Mouse (Mus musculus) right cerebral cortex, postnatal 10 days (tissue): ENCODE data around the gene Gm10135.
"Not testable (repeated sequence)": the region's sequence is repeated elsewhere in the genome, so short reads cannot be mapped to it uniquely, and the experiment has no call there.

Experiments used
- DNase-seq, 2 experiments: peaks; one replicate each; pipeline ENCODE4 v3.0.0; 2021; ENCODE audit warnings: low spot score in 2 of 2

Gm10135 gene

DNA sequence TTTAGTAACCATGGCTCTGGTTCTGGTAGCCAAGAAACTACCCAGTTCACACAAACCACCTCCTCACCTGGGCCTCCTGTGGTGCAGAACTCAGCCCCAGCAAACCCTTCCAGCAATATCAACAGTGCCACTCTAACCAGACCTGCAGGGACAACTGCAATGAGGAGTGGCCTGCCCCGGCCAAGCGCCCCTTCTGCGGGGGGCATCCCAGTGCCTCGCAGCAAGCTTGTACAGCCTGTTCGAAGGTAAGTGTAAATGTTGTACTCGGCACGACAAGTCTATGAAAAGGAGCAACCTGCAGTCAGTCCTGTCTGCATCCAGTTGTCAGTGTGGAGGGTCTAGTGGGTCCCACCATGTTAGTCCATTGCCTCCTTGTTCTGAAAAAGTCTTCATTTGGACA, at the start of gene Gm10135:
Gene Gm10135 (minus strand): TSS at position 101 of the 400 bp plus-strand sequence.
- DNase-seq, result no peak

GRCm38 (mm10) chr5:73023801-73024200, 49.3 kb upstream of the Gm10135 start:
- DNase-seq, result no peak

- DNase-seq, result no peak
These were observed 40.2 kb upstream of the Gm10135 start for GRCm38 (mm10) chr5:73014745-73015144.

GRCm38 (mm10) chr5:73013611-73014287, 39.2 kb upstream of the Gm10135 start:
- not testable (repeated sequence) for DNase-seq

- DNase-seq, result not testable (repeated sequence)
These were observed 38.5 kb upstream of the Gm10135 start for GRCm38 (mm10) chr5:73012884-73013610.

- not testable (repeated sequence) for DNase-seq
These were observed 37.3 kb upstream of the Gm10135 start for GRCm38 (mm10) chr5:73011806-73012205.

DNA sequence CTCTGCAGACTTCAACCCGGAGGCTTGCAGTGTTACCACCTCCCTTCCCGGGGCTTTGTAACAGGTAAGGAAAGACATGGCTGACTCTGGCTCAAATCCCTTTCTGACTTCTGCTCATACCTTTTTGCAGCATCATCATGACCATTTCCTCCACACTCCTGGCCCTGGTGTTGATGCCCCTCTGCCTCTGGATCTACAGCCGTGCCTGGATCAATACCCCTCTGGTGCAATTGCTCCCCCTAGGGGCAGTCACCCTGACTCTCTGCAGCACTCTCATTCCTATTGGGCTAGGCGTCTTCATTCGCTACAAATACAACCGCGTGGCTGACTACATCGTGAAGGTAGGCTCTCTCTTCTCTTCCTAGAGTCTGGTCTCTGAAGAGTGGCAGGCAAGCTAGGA, 33.7 kb upstream of the Gm10135 start:
- not testable (repeated sequence) for DNase-seq

DNA sequence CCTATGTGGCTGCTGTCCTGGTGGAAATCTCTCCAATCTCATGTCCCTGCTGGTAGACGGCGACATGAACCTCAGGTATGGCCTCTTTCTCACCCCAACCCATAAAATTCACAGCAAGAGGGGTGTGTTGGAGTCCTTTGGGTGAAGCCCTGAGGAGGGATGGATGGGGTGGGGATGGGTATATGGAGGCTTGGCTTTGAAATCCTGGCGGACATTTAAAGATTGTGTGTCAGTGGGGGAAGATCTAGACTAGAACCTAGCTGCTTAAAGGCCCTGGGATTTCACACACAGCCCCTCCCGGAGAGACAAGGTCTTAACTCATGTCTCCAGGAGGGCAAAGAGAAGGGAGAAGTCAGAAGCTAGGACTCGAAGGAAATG, 33.1 kb upstream of the Gm10135 start:
- DNase-seq, result no peak

- DNase-seq, result peak in 1 of 2 experiments; percentile 32
These were observed 32.5 kb upstream of the Gm10135 start, which contains the start of gene Slc10a4 for GRCm38 (mm10) chr5:73006784-73007581. TSS of gene Slc10a4 (plus strand) at chr5:73006883.

- DNase-seq, result no peak
These were observed 29.5 kb upstream of the Gm10135 start for GRCm38 (mm10) chr5:73004046-73004445.

- not testable (repeated sequence) for DNase-seq
These were observed 24.0 kb upstream of the Gm10135 start for GRCm38 (mm10) chr5:72998546-72998945.

- no peak for DNase-seq
These were observed 20.9 kb upstream of the Gm10135 start for GRCm38 (mm10) chr5:72995379-72995778.

GRCm38 (mm10) chr5:72994928-72995327, 20.4 kb upstream of the Gm10135 start:
- no peak for DNase-seq

- no peak for DNase-seq
These were observed 19.9 kb upstream of the Gm10135 start for GRCm38 (mm10) chr5:72994424-72994823.

DNA sequence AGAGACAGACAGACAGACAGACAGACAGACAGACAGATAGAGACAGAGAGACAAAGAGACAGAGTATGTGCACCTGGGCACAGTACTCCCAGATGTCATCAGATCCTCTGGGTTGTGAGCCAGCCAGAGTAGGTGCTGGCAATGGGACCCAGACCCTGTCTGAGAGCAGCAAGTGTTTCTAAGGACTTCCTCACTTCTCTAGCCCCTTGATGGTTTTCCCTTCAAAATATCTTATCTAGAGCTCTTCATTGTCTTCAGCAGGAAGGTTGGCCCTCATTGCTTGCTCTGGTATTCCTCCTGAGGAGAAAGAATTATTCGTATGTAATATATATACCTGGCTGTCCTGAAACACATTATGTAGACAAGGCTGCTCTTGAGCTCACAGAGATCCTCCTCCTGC, 18.0 kb upstream of the Gm10135 start:
- no peak for DNase-seq

DNA sequence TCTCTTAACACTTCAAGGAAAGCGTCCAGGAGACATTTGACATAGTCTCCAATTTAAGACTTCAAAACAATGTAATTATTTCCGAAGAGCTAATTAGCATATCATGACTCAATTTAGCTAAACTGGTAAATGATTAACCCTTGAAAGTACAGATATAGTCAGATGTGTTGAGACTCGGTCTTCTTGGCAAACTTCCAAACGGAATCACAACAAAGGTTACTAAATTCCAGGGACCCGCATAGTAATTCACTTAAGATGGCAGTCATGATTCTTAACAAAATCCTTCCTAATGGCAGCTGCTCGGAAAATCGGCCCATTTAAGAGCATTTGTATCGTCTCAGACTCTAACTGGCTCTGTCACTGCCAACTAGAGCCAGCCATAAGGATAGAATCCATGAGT, 15.3 kb upstream of the Gm10135 start:
- DNase-seq, result no peak

GRCm38 (mm10) chr5:72987786-72988185, 13.3 kb upstream of the Gm10135 start:
- DNase-seq, result no peak

GRCm38 (mm10) chr5:72984091-72984490, 9.6 kb upstream of the Gm10135 start:
- peak in 1 of 2 experiments; percentile 43 for DNase-seq

DNA sequence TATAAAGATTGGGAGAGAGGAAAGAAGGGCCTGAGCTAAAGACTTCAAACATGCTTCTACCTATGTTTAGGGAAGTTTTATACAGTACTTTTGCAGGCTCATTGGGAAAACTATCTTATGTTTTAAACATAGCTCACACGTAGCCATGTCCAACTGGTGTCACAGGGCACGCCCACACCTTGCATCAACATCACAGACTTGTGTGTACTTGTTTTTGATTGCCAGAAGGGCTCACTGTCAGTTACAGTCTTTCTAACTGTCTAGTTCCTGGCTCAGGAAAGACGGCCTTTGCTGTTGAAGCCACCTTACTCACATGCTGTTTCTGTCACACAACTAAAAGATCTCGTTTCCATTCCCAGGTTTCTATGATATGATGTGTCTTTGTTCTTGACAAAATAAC, 2.0 kb upstream of the Gm10135 start:
- no peak for DNase-seq

DNA sequence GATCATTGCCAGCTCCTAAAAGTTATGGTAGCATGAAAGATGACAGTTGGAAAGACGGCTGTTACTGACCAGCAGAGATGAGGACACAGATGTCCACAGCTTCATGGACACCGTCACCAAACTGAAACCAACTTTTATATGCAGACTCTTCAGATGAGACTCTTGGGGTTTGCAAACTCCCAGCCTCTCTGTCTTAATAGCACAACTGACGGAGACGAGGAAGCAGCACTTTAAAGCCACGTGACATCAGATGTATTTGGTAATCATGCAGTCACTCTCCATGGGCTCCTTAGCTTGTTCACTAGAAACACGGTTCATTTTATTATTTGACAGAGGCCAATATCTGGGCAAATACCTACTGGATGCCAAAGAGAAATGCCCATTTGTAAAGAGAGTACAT, 1.5 kb upstream of the Gm10135 start:
- DNase-seq, result no peak

DNA sequence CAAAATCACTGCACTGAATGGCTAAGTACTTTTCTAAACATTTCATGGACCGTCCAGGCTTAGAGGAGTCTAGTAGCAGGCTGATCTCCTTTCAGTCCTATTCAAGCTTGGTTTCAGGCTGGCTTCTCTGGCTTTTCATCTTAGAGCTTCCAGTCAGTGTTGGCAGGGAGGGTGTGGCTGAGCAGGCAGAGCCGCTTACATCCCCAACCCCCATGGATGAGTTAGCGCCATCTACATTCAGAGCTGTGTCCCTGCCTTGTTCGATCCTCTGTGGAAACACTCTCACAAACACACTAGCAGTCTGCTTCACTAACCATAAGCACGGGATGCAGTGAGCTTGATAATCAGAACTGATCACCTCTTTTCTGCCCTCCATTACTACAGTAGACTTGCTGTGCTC, 1.6 kb downstream of the Gm10135 start:
- DNase-seq, result no peak

DNA sequence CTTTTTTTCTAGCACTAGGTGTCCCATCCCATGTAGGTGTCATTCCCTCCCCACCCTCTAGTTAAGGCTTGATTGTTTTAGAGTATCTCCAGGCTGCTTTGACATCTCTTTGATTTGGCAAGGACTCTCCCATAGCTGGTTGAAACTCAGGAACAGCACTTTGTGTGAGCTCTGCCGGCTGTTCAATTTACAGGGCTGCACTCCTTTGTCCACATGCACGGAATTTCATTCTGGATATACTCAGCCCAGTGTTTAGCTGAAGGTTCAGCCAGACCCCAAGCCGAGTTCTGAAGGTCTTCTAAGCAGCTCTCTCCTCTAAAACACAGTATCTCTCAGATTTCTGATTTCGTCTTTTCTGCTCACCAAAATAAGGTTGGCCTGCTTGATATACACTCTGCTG, 2.1 kb downstream of the Gm10135 start:
- no peak for DNase-seq
